Mouse (Mus musculus) lung, adult 18-20 months (tissue): ENCODE measurements at regions not wholly inside any gene's neighbourhood (a gene's known extent, or its start where the extent isn't known, plus 50 kb on each side); places are given as distances from the start of the nearest gene placed in this dataset.
"Not testable (repeated sequence)": the region's sequence is repeated elsewhere in the genome, so short reads cannot be mapped to it uniquely, and the experiment has no call there.

ENCODE experiments used
- DNase-seq, 2 experiments: peaks; one replicate each; pipeline ENCODE4 v3.0.0; 2022; ENCODE audit warnings: mixed read lengths in 2 of 2

DNA sequence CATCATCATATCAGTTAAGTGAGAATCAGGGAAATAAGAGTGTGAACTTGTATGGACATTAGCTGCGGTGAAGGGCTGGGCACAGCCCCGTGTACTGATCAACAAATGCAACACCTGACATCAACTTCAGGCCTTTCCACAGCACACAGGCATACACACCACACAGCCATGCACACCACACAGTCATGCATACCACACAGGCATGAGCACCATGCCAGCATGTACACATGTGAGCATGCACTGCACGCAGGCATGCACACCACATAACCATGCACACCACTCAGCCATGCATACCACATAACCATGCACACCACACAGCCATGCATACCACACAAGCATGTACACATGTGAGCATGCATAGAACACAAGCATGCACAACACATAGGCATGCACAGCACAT is 325.0 kb downstream of the Ajap1 start:
- DNase-seq = no peak

DNA sequence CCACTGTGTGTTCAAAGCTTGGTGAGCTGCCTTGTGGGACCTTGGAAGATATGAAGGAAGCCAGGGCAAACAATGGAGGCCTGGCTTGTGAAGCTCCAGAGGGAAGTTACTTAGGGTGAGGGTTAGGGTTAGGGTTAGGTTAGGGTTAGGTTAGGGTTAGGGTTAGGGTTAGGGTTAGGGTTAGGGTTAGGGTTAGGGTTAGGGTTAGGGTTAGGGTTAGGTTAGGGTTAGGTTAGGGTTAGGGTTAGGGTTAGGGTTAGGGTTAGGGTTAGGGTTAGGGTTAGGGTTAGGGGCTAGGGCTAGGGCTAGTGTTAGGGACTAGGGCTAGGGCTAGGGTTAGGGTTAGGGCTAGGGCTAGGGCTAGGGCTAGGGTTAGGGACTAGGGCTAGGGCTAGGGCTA is 329.7 kb downstream of the Ajap1 start:
- DNase-seq = not testable (repeated sequence)

DNA sequence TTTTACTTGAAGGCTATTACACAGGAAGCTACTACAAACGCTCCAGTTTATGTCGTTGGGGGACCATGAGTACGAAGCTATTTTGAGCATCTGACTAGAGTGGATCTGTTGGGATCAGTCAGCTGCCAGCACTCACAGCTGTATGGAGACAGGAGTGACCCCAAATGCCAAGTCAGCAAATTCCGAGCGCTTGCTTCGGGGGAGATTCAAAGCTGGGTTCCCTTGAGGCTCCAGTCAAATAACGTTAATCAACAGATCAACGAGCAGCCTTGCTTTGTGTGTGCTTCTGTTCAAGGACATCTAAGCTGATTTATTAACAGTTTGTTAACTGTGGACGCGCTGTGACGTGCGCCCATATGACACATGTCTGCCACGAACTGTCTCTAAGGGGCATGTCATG is 349.5 kb downstream of the Ajap1 start:
- DNase-seq = no peak

DNA sequence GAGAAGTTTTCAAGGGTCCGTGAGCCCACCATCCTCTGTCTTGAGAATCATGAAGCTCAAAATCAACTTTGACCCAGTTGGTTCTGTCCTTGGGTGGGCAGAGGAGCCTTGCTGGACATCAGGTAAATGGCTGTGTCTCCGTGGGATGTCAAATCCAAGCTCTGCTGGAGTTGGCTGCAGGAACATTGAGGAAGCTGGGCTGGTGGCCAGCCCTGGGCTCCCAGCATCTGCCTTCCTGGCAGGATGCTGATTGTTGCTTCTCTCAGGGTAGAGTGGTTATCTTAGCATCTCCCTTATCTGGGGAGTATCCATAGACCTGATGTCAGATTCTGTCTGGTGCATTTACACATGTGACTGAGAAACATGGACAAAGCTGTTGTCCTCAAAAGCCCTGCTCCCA is 353.3 kb downstream of the Ajap1 start:
- DNase-seq = no peak

DNA sequence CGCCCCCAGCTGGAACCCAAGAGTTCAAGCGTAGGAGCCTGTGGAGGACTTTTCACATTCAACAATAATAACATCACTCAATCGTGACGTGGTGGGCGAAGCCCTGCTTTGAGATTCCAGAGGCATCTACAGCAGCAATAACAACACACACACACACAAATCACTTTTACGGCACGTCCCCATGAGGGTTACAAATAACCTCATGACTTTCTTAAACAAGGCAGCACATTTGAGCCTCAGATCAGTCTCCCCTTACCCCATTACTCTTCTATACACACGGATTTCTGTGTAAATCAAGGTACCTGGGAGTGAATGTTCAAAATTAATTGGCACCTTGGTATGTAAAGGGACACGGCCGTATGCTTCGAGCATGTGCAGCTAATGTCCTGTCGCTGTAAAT is 354.4 kb downstream of the Ajap1 start:
- no peak for DNase-seq

DNA sequence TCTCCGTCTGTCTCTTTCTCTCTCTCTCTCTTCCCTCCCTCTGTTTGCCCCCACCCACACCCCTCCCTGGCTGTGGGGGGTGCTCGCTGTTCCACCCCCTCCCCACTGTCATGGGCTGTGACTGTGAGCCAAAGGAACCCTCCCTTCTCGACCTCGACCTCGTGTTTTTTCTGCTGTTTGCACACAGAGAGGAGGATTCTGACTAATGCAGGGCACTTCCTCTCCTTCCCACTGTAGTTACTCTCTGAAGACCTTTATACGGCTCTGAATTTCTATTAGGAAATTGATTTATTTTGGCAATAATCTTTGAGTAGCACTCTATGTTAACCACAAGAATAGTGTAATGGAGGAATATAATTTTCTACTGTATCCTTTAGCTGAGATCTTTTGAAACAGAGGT is 362.1 kb downstream of the Ajap1 start:
- no peak for DNase-seq

DNA sequence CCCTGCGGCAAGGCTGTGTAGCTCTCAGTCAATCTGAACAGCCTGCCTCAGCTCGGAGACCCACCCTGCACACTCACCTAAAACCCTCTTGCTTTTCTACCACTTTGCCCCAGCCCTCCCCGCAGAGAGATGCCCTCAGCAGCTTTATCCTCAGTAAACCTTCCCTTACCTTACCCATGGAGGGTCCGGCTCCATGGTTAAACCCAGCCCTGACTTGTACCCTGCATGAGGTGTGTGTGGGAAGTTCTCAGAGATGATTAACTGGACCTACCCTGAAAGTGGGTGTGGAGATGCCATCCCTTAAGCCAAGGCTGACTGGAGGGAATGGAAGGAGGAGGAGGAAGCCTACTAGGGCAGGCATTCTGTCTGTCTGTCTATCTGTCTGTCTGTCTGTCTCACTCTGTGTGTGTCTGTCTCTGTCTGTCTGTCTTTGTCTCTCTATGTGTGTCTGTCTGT is 362.9 kb downstream of the Ajap1 start:
- DNase-seq = no peak

DNA sequence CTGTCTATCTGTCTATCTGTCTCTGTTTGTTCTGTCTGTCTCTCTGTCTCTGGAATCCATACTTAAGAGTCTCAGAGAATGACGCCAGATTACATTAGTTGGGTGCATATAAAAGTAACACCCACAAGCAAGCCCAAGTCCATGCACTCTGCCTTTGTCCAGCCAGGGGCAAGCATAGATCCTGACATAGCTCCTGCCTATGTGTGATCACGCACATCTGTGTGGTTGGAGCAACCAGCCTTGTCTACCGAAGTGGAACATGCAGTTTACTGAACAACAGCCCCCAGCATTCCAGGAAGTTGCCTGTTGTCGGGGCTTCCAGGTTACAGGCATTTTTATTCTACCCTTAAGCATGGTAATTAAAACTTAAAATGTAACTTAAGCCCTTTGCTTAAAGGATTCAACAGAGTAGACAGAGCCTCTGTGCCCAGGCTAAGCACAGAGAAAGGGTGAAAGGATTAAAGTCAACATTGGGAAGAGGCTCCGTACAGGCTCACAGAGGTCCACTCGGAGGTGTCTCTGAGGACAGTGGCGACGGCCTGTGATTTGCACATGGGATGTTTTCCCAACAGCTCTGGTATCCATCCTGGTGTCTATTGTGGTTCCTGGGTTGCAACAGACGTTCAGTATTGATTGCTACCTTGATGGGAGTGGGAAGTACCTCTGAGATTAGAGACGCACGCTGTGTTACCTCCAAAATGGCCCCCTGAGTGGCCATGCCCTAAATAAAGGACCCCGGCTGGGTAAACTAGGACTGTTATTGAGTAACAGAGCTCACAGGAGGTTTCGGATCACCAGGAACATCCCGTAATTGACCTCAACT is 363.6 kb downstream of the Ajap1 start:
- no peak for DNase-seq

DNA sequence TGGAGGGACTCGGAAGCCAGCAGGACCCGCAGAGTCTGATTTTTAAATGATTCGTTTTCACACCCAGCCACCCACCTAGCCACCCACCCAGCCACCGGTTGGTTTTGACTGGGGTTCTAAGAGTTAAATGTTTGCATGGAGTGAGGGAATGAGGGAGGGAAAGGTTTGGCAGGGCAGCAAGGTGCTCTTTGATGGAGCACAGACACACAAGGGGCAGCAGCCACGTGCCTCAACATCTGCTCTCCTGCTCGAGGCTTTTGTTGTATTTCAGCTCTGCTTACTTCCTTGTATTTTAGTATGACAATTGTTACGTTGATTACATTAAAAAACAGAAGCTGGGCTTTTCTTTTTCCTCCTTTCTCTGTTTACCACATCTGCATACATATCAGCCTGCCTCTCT is 367.6 kb downstream of the Ajap1 start:
- DNase-seq = no peak

DNA sequence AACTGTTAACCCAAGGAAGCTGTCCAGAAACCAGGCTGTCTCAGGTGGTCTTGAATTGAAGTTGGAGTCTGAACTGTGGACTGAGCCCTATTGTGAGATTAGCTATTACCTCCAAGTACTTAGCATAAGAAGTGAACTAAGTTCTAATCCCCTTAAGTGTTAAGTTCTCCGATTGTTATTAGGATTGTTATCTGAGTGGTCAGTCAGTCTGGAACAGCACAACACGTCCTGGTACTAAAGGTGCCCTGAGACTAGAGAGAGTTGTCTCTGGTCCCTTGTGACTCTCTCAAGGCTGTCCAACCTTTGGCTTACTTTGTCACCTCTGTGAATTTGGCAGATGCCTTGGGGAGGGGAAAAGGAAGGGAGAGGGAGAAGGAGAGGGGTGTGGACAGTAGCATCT is 369.0 kb downstream of the Ajap1 start:
- no peak for DNase-seq

DNA sequence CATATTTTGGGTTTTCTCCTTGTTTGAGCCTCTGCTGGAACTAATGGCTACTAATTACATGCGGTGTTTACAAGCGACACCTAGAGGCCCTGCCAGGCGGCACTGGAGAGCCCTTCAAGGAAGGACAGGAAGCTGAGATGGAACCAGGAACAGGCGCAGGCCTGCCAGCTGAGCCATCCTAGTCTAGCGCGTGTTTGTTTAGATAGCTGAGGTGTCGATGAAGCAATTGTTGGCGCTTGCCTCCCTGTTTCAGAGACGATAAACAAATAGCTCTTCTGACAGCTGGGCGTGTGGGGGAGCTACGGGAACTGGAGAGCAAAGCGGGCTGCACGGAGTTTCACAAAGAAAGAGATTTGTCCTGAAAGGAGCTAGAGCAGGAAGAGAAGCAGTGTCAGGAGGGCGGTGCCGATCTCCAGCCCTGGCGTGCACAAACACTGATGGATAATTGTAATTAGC is 372.3 kb downstream of the Ajap1 start:
- DNase-seq = peak; percentile 4 to 7

DNA sequence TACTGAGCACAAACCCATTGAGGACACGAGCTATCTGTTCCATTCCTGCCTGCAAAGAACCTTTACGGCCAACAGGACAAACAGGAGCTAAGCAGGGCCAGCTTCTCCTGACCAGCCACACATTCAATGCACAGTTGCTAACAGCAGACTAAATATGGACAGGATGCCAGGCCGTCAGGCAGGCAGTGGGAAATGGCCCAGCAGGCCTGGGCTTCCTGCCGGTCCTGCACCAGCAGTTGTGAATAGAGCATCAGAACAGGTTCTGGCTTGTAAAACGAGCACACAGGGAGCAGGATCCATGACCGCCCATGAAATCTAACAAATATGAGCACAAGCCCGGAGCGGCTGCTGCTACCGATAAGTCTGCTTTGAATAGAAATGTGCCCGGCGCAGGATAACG is 384.0 kb downstream of the Ajap1 start:
- DNase-seq = no peak

DNA sequence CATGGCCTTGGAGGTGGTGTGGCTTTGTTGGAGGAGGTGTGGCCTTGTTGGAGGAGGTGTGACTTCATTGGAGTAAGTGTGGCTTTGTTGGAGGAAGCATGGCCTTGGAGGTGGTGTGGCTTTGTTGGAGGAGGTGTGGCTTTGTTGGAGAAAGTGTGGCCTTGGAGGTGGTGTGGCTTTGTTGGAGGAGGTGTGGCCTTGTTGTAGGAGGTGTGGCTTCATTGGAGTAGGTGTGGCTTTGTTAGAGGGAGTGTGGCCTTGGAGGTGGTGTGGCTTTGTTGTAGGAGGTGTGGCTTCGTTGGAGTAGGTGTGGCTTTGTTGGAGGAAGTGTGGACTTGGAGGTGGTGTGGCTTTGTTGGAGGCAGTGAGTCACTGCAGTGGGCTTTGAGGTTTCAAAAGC is 385.0 kb downstream of the Ajap1 start:
- no peak for DNase-seq

DNA sequence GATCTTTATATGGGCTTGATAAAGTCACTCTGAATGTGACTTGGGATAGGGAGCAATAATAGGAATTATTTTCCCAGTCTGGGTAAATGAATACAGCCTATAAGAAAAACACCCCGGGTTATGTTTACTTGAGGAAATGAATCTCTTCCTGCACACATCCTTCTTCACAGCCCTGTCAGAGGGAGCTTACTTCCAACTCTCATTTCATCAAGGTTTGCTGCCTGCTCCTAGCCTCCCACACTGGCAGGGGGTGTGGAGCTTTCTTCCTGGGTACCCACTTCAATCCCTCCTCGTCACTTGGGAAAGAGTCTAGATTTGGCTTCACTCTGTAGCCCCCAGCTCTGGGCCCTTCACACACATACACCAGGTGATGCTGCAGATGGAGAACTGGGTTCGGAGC is 389.5 kb downstream of the Ajap1 start:
- no peak for DNase-seq

DNA sequence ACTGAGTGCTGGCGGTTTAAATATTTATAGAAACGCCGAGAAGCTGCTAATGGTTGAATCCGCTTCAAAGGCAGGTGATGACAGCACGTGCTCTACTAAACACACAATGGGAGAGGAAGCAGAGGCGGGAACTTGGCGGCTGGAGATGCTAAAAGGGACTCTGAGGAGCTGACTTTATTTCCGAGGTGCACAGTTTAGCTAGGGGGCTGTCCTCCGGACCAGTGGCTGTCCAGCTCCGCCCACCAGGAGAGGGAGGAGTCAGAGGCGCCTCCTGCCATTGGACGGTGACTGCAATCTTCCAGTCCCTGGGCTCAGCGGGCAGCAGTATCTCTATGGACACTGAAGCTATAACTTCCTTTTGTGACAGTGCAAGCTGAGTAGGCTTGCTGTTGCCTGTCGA is 400.4 kb downstream of the Ajap1 start:
- no peak for DNase-seq

DNA sequence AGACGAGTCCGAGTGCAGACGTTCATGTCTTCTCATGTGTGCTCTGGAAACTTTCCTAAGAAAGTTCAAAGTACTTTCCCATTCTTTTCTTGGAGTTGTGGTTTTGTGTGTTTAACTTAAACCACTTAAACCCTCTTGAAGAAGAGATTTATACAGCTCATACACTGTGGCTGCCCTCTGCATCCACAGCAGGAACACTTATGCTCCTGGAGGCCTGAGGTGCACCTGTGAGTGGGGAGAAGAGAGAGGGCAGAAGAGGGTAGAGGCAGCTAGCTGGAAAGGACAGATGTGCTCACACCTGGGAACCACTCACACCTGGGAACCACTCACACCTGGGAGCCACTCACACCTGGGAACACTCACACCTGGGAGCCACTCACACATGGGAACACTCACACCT is 408.0 kb downstream of the Ajap1 start:
- no peak for DNase-seq

DNA sequence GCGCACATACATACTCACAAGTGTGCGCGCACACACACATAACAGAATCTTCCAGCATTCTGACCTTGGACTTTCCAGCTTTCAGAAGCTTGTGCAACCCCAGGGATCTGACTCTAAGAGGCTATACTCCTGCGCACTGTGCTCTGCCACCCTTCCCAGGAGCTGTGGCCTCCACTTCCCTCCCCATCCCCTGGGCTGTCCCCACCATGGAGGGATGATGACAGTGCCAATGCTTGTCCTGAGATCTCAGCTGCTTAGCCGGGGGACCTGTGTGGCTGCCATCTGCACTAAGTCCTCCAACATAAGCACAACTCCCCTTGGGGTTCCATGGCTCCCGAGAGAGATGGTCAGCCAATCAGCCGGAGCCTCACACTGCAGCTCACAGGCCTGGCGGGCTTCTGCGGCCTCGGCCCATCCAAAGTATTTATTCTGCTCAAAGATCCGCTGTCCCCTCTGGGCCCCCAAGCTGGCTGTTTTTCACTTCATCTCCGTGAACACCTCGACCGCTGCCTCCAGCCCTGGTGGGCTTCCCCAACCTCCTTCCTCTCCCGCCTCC is 412.3 kb downstream of the Ajap1 start:
- no peak for DNase-seq

DNA sequence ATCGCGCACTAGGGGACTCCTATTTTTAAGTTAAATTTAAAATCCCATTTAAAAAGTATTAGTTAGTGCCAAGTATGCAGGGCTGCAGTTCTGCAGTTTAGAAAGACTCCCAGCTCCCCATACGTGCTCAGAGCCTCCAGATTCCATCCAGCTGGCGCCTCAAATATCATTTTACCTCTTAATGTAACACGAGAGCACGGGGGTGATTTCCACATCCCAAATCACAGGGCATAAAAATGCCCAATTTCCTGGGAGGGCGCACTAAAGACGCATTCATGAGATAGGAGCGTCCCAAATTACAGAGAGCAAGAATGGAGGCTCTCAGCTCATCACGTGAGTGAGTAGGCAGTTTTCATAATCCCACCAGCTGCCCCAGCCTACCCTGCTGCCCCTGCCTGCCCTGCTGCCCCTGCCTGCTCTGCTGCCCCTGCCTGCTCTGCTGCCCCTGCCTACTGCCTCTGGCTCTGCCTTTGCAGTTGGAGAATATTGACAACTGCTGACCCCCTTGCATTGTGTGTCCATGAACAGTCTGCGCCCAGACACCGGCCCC is 414.1 kb downstream of the Ajap1 start:
- no peak for DNase-seq

DNA sequence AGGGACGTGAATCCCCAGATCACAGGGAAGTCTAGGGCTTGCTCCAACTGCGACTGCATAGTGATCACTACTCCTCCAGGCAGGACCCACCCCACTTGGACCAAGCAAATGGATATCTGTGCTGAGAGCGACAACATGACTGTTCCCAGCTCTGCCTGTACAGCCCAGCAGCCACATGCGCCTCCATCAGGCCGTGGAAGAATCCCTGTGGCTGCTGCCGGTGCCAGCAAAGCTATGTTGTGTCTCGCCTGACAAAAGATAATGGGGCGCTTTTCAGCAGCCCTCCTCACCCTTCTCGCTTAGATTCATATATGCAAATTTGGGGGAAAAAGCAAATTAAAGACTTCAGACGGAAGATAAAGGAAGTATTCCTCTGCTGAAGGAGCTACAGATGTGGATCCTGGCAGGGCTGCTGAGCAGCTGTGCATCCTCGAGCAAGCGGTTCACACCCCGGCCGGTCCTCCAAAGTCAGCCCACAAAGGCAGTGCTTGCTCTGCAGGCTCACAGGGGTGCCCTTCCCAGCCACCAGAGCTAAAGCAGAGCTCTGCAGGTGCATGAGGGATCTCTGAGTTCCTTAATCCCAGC is 418.5 kb downstream of the Ajap1 start:
- no peak for DNase-seq

DNA sequence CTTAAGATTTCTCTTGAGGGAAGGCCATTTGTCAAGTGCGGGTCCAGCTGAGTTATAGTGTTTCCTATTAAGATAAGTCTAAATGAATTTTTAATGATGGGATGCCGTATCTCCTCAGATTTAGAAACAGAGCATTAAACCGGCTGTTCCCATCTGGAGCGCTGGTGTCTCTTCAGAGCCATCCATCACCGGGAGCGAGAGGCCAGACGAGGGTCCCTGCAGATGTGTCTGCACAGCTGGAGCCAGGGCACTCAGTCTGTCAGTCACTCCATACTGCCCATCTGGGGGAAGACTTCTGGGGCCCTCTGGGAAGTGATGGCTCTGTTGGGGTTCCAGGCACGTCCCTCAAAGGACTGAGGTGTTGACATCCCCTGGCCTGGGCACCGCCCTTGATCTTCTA is 419.2 kb downstream of the Ajap1 start:
- no peak for DNase-seq

DNA sequence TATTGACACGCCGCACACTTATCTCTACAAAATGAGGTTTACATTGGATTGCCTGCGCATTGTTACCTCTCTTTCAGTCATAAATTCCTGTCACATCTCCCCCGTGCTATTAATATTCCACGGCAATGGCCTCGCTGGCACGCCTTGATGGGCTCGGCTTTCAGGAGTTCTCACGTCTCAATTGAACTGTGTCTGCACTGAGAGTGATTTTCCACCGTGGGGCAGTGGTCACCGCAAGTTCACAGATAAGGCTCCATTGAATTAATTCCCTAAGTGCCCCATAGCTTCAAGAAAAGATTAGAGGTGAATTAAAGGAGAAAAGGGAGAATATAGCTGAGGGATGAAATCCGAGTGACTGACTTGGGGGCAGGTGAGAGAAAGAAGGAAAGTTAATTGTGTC is 424.5 kb downstream of the Ajap1 start:
- DNase-seq = no peak

DNA sequence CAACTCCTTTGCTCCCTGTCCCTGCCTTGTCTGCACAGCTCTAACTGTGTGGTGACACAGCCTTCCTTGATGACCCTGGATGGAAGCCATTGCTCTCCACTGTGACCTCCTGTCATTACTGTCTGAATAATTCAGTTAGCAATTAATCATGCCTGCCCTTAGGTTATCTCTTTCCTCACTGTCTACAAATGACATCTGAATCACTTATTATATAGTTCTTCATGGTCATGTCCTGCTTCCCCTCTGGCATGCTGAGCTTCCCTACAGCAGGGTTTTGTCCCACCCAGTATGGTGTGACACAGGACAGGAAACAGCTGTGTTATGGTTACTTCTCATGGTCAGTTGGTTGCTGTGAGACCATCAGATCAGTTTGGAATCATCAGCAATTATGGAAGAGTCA is 458.9 kb downstream of the Ajap1 start:
- no peak for DNase-seq

DNA sequence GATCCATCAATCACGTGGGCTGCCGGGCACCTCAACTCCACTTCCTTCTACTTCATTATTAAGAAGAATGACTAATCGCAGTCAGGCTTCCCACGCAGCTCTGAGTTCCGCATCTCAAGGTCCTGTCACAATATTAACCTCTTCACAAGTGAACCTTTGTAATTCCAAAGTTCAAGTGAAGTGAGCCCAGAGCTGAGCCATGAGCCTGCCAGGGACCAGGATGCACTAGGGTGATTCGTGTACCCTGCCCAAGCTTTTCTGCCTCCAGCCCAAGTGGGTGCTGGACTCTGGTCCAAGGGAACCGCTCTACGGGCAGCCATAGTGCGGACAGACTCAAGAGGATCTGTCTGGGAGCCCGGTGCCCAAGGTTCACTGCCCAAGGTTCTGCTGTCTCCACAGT is 463.4 kb downstream of the Ajap1 start:
- no peak for DNase-seq
